ENCODE assay signal across 11 mouse cellular contexts in the genomic region with DNA sequence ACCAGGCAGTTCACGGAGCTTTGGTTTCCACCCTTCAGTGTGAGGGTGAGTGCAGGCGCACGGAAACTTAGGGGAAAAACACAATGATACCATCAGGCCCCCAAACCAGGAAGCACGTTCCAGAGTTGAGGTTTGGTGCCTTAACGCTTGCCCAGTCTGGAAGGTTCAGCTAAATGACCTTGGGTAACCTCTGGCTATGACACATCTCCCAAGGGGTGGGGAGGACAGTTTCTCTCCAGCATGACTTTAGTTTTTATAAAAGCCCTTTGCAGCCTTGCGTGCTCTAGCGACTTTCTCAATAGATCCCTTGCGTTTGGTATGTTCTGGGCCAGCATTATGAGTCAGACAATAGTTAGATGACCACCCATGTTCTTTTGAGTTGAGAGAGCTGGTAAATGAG. TPM values are rescaled to one million over a fixed set of nuclear protein-coding genes. Genes with fewer than 3 reads are reported as not detected.
DNase-seq lines count a peak whose midpoint lies in the region; ATAC-seq and TF ChIP-seq lines count a peak whose summit lies in the region.
"Had no signal": no experiment of that assay in that cellular context is flagged by ENCODE, and none has a peak within 500 bp of the region (broad histone marks: within the 10 kb centered on the region; RNA-seq: fewer than 3 reads in every experiment).

No protein-coding gene starts in this region.

- no peaks in the 10 kb centered on the region for H3K27me3 ChIP-seq in heart, postnatal 0 days (ENCODE audit: control insufficient read depth, insufficient read depth, low read length)
- no peaks in the 10 kb centered on the region for H3K27me3 ChIP-seq in stomach, embryonic 16.5 days (ENCODE audit: control insufficient read depth, insufficient read depth, low read length)
- H3K27me3 ChIP-seq: intestine, embryonic 15.5 days; liver, embryonic 13.5 days; stomach, embryonic 15.5 days had no signal

- no peak for TF ChIP-seq CTCF in heart, postnatal 0 days (IDR thresholded peaks at IDR 0.05; ENCODE audit: low read depth)

- peak; percentile 33 to 48 for DNase-seq in urinary bladder, adult 18-20 months (ENCODE audit: low spot score in 2 of 2)
- DNase-seq in urinary bladder, postnatal 10 days (ENCODE audit: low spot score) = no peak
- DNase-seq in adrenal gland, postnatal 10 days = peak; percentile 63
- DNase-seq in heart, postnatal 0 days (ENCODE audit: low spot score) = peak; percentile 72
- no peak for DNase-seq in right cerebral cortex, postnatal 14 days
- DNase-seq in thymus, postnatal 14 days = no peak
- no peak for DNase-seq in left cerebral cortex, postnatal 36 days (ENCODE audit: low spot score in 2 of 2)
- DNase-seq: liver, embryonic 13.5 days had no signal

- peak overlapping the region; percentile 11; the same call in 1 of the 2 replicates for H3K4me2 ChIP-seq in heart, postnatal 0 days (ENCODE audit: low read depth, low read length)
- no peak overlapping the region for H3K4me2 ChIP-seq in stomach, embryonic 16.5 days (ENCODE audit: low read depth, low read length)
- H3K4me2 ChIP-seq: intestine, embryonic 15.5 days; liver, embryonic 13.5 days; stomach, embryonic 15.5 days had no signal

- peak overlapping the region; percentile 27; the same call in 1 of the 2 replicates for H3K27ac ChIP-seq in heart, postnatal 0 days (ENCODE audit: low read depth)
- H3K27ac ChIP-seq in stomach, embryonic 16.5 days (ENCODE audit: low read length) = peak overlapping the region; percentile 33; the same call in 1 of the 2 replicates
- H3K27ac ChIP-seq: intestine, embryonic 15.5 days; liver, embryonic 13.5 days; stomach, embryonic 15.5 days had no signal

- 0 out of 2 replicates have a peak, but pooled peaks cover 4% of the 10 kb centered on the region for H3K4me1 ChIP-seq in heart, postnatal 0 days (ENCODE audit: control insufficient read depth, insufficient read depth)
- peaks cover 6% of the 10 kb centered on the region for H3K4me1 ChIP-seq in stomach, embryonic 16.5 days (ENCODE audit: control insufficient read depth, insufficient read depth, low read length)
- H3K4me1 ChIP-seq: liver, embryonic 13.5 days; stomach, embryonic 15.5 days had no signal

- TF ChIP-seq EP300 in heart, postnatal 0 days (IDR thresholded peaks at IDR 0.05; ENCODE audit: low read depth) = no peak

- no peaks in the 10 kb centered on the region for H3K9me3 ChIP-seq in heart, postnatal 0 days (replicated peaks; ENCODE audit: control insufficient read depth, low read length)
- H3K9me3 ChIP-seq in stomach, embryonic 16.5 days (replicated peaks; ENCODE audit: control insufficient read depth, low read length) = no peaks in the 10 kb centered on the region
- H3K9me3 ChIP-seq: intestine, embryonic 15.5 days; liver, embryonic 13.5 days; stomach, embryonic 15.5 days had no signal

- no peak overlapping the region; the same call in 1 of the 2 replicates for H3K9ac ChIP-seq in heart, postnatal 0 days (replicated peaks; ENCODE audit: low read depth, low read length)
- H3K9ac ChIP-seq in stomach, embryonic 16.5 days (ENCODE audit: low read length) = peak overlapping the region; percentile 26; the same call in 1 of the 2 replicates
- H3K9ac ChIP-seq: intestine, embryonic 15.5 days; liver, embryonic 13.5 days; stomach, embryonic 15.5 days had no signal

- ATAC-seq in heart, postnatal 0 days (ENCODE audit: insufficient read depth, low read depth) = peak; percentile 62
- ATAC-seq in stomach, embryonic 16.5 days (ENCODE audit: insufficient read depth, low FRiP score) = no peak
- ATAC-seq: intestine, embryonic 15.5 days had no signal

- H3K4me3 ChIP-seq in heart, postnatal 0 days (ENCODE audit: low read depth, low read length) = no peak overlapping the region
- no peak overlapping the region for H3K4me3 ChIP-seq in stomach, embryonic 16.5 days (replicated peaks; ENCODE audit: low read length)
- H3K4me3 ChIP-seq: intestine, embryonic 15.5 days; liver, embryonic 13.5 days; stomach, embryonic 15.5 days had no signal

- H3K36me3 ChIP-seq in heart, postnatal 0 days (replicated peaks; ENCODE audit: control insufficient read depth, insufficient read depth, low read length) = no peaks in the 10 kb centered on the region
- no peaks in the 10 kb centered on the region for H3K36me3 ChIP-seq in stomach, embryonic 16.5 days (ENCODE audit: control insufficient read depth, insufficient read depth, low read length)
- H3K36me3 ChIP-seq: intestine, embryonic 15.5 days; liver, embryonic 13.5 days; stomach, embryonic 15.5 days had no signal

- WGBS in heart, postnatal 0 days = 28% methylated on average over 8 of the region's 8 CpGs
- 49% methylated on average over 8 of the region's 8 CpGs for WGBS in stomach, embryonic 16.5 days

- intact Hi-C loops in left cerebral cortex, postnatal 36 days (cut with DNase I) = no loop called here

RNA-seq across cellular contexts. Expression of a gene that starts 8.8 kb away (rescaled TPM):
- 10 to 100 TPM; 36.5 to 37.3 TPM for total RNA-seq in adrenal gland, postnatal 10 days (2021)
- total RNA-seq in heart, postnatal 0 days (2014; rRNA removed; ENCODE audit: low replicate concordance) = 21.4 and 24.1 TPM in 2 replicates
- polyA plus RNA-seq in heart, postnatal 0 days (2015; fragmentation: Nextera tagmentation; extraction: Ambion mirVana) = 15.2 and 17.9 TPM in 2 replicates
- polyA plus RNA-seq in stomach, embryonic 16.5 days (2015; fragmentation: Nextera tagmentation; extraction: Ambion mirVana) = 20.9 and 22.8 TPM in 2 replicates
- total RNA-seq in left cerebral cortex, postnatal 36 days (2021) = 10 to 100 TPM; 66.5 to 67.7 TPM

Comparison
In these comparisons a context has a peak if more than half of its experiments do, and no peak if none do; other contexts are left out.
1. DNase-seq: peak in urinary bladder, adult 18-20 months (2 of 2), adrenal gland, postnatal 10 days (single experiment) and heart, postnatal 0 days (single experiment); none in urinary bladder, postnatal 10 days (single experiment), right cerebral cortex, postnatal 14 days (single experiment), thymus, postnatal 14 days (single experiment) and left cerebral cortex, postnatal 36 days (0 of 2).